Mouse (Mus musculus) MEL (cell line): ENCODE measurements at regions not wholly inside any gene's neighbourhood (a gene's known extent, or its start where the extent isn't known, plus 50 kb on each side); places are given as distances from the start of the nearest gene placed in this dataset.

Source experiments
- DNase-seq: peaks from one replicate; pipeline ENCODE4 v3.0.0; 2011; ENCODE audit warnings: low read depth, low spot score
- H3K27ac ChIP-seq: 2 replicates; pipeline ENCODE4 v1.5.1; 2012; ENCODE audit warnings: low read depth, mild to moderate bottlenecking, control low read depth, low read length, moderate library complexity; ENCODE audit not compliant: control insufficient read depth
- H3K27me3 ChIP-seq, 2 experiments: fragments of 150-350 bp in 1 of 2; sonication (generic) in 1 of 2; 2 replicates each; pipeline ENCODE4 v1.6.1; 2012; ENCODE audit warnings: low read length in 2 of 2, mild to moderate bottlenecking in 2 of 2, improper control_type of control experiment in 1 of 2, moderate library complexity in 1 of 2; ENCODE audit not compliant: insufficient read depth in 2 of 2, control insufficient read depth in 1 of 2
- H3K36me3 ChIP-seq, 2 experiments: 2 replicates each; pipeline ENCODE4 v1.6.1; 2012 to 2014; ENCODE audit warnings: low read length in 2 of 2, improper control_type of control experiment in 1 of 2, inconsistent platforms in 1 of 2, mild to moderate bottlenecking in 1 of 2; ENCODE audit not compliant: insufficient read depth in 2 of 2, control insufficient read depth in 1 of 2
- H3K4me1 ChIP-seq, 2 experiments: fragments of 150-350 bp in 1 of 2; sonication (generic) in 1 of 2; 2 replicates each; pipeline ENCODE4 v1.6.1; 2012; ENCODE audit warnings: low read length in 2 of 2, improper control_type of control experiment in 1 of 2, mild to moderate bottlenecking in 1 of 2; ENCODE audit not compliant: insufficient read depth in 2 of 2, control insufficient read depth in 1 of 2
- H3K4me3 ChIP-seq, 2 experiments: fragments of 150-350 bp in 1 of 2; sonication (generic) in 1 of 2; 2 replicates each; pipeline ENCODE4 v1.5.1; 2012; ENCODE audit warnings: low read depth in 2 of 2, low read length in 2 of 2, mild to moderate bottlenecking in 2 of 2, moderate library complexity in 2 of 2, control low read depth in 1 of 2, improper control_type of control experiment in 1 of 2; ENCODE audit not compliant: control insufficient read depth in 1 of 2, insufficient read depth in 1 of 2
- H3K79me2 ChIP-seq: 2 replicates; pipeline ENCODE4 v1.6.1; 2012; ENCODE audit warnings: mild to moderate bottlenecking, low read length, moderate library complexity; ENCODE audit not compliant: control insufficient read depth, poor library complexity, insufficient read depth
- H3K9ac ChIP-seq: 2 replicates; pipeline ENCODE4 v1.6.1; 2012; ENCODE audit warnings: low read depth, mild to moderate bottlenecking, control low read depth, low read length, moderate library complexity; ENCODE audit not compliant: control insufficient read depth, poor library complexity, severe bottlenecking
- H3K9me3 ChIP-seq: fragments of 150-350 bp; sonication (generic); replicated peaks from 2 replicates; pipeline ENCODE4 v1.6.1; 2012; ENCODE audit warnings: mild to moderate bottlenecking, low read length, improper control_type of control experiment, moderate library complexity; ENCODE audit not compliant: insufficient read depth
- BHLHE40 ChIP-seq: IDR thresholded peaks from 2 replicates; pipeline ENCODE4 v1.6.1; 2012; ENCODE audit warnings: low read depth, mild to moderate bottlenecking, inconsistent platforms, low read length, improper control_type of control experiment, borderline replicate concordance
- CHD1 ChIP-seq: IDR thresholded peaks from 2 replicates; pipeline ENCODE4 v1.6.1; 2012; ENCODE audit warnings: low read depth, mild to moderate bottlenecking, inconsistent platforms, low read length, improper control_type of control experiment
- CHD2 ChIP-seq: IDR thresholded peaks from 2 replicates; pipeline ENCODE4 v1.6.1; 2011; ENCODE audit warnings: low read length, improper control_type of control experiment
- CTCF ChIP-seq, 3 experiments: IDR thresholded peaks in 2 of 3; conservative IDR thresholded peaks in 1 of 3; 2 replicates each; pipeline ENCODE4 v1.5.1; 2011 to 2012; ENCODE audit warnings: low read length in 3 of 3, low read depth in 2 of 3, mild to moderate bottlenecking in 2 of 3, improper control_type of control experiment in 1 of 3, inconsistent platforms in 1 of 3, mixed read lengths in 1 of 3, moderate library complexity in 1 of 3; ENCODE audit not compliant: control insufficient read depth in 1 of 3, insufficient read depth in 1 of 3, poor library complexity in 1 of 3, severe bottlenecking in 1 of 3
- GATA1 ChIP-seq: IDR thresholded peaks from 2 replicates; pipeline ENCODE4 v1.6.1; 2011; ENCODE audit warnings: low read depth, low read length, improper control_type of control experiment
- HCFC1 ChIP-seq: IDR thresholded peaks from 2 replicates; pipeline ENCODE4 v1.6.1; 2012; ENCODE audit warnings: low read depth, mild to moderate bottlenecking, inconsistent platforms, low read length, improper control_type of control experiment, moderate library complexity
- JUND ChIP-seq: IDR thresholded peaks from 2 replicates; pipeline ENCODE4 v1.6.1; 2011; ENCODE audit warnings: low read depth, mild to moderate bottlenecking, improper control_type of control experiment, low read length
- MAFK ChIP-seq: IDR thresholded peaks from 2 replicates; pipeline ENCODE4 v1.6.1; 2011; ENCODE audit warnings: low read depth, mild to moderate bottlenecking, low read length, improper control_type of control experiment, borderline replicate concordance
- MXI1 ChIP-seq: IDR thresholded peaks from 2 replicates; pipeline ENCODE4 v1.6.1; 2011; ENCODE audit warnings: mild to moderate bottlenecking, low read depth, low read length, improper control_type of control experiment
- MYC ChIP-seq: IDR thresholded peaks from 2 replicates; pipeline ENCODE4 v1.6.1; 2011; ENCODE audit warnings: low read depth, mild to moderate bottlenecking, low read length, improper control_type of control experiment, moderate library complexity
- SMC3 ChIP-seq: IDR thresholded peaks from 2 replicates; pipeline ENCODE4 v1.6.1; 2011; ENCODE audit warnings: low read depth, low read length, improper control_type of control experiment
- TBP ChIP-seq: IDR thresholded peaks from 2 replicates; pipeline ENCODE4 v1.8.0; 2011; ENCODE audit warnings: low read depth, low read length, improper control_type of control experiment
- TCF12 ChIP-seq: IDR thresholded peaks from 2 replicates; pipeline ENCODE4 v1.6.1; 2014; ENCODE audit warnings: low read depth, mild to moderate bottlenecking, inconsistent platforms, low read length, improper control_type of control experiment, moderate library complexity
- UBTF ChIP-seq: IDR thresholded peaks from 2 replicates; pipeline ENCODE4 v1.6.1; 2012; ENCODE audit warnings: low read depth, mild to moderate bottlenecking, inconsistent platforms, low read length, improper control_type of control experiment, moderate library complexity, borderline replicate concordance; ENCODE audit not compliant: insufficient read depth
- USF1 ChIP-seq: IDR thresholded peaks from 2 replicates; pipeline ENCODE4 v1.6.1; 2014; ENCODE audit warnings: low read depth, mild to moderate bottlenecking, inconsistent platforms, low read length, improper control_type of control experiment, moderate library complexity
- ZKSCAN1 ChIP-seq: IDR thresholded peaks from 2 replicates; pipeline ENCODE4 v1.6.1; 2012; ENCODE audit warnings: low read depth, mild to moderate bottlenecking, inconsistent platforms, low read length, improper control_type of control experiment, moderate library complexity
- ZNF384 ChIP-seq: IDR thresholded peaks from 2 replicates; pipeline ENCODE4 v1.6.1; 2012; ENCODE audit warnings: low read depth, mild to moderate bottlenecking, inconsistent platforms, low read length, improper control_type of control experiment

- no peak overlapping the region for H3K27ac ChIP-seq
- peaks cover 3 to 4% of the 10 kb centered on the region in 2 experiments; a peak in 3 of 4 replicates for H3K27me3 ChIP-seq
- no peak for DNase-seq
- H3K79me2 ChIP-seq, result no peaks in the 10 kb centered on the region
- H3K4me3 ChIP-seq, result no peak overlapping the region
- H3K9ac ChIP-seq, result no peak overlapping the region
- no peaks in the 10 kb centered on the region for H3K36me3 ChIP-seq
- H3K4me1 ChIP-seq, result no peaks in the 10 kb centered on the region
- H3K9me3 ChIP-seq, result no peaks in the 10 kb centered on the region
- no peak for TF ChIP-seq SMC3
- no peak for TF ChIP-seq ZKSCAN1
- TF ChIP-seq CHD1, result no peak
- TF ChIP-seq BHLHE40, result no peak
- no peak for TF ChIP-seq TBP
- TF ChIP-seq UBTF, result no peak
- TF ChIP-seq MYC, result no peak
- TF ChIP-seq, all 39 proteins: peak for 0
Observed at GRCm38 (mm10) chrX:12377441-12377840, 210.2 kb upstream of the Atp6ap2 start.

DNA sequence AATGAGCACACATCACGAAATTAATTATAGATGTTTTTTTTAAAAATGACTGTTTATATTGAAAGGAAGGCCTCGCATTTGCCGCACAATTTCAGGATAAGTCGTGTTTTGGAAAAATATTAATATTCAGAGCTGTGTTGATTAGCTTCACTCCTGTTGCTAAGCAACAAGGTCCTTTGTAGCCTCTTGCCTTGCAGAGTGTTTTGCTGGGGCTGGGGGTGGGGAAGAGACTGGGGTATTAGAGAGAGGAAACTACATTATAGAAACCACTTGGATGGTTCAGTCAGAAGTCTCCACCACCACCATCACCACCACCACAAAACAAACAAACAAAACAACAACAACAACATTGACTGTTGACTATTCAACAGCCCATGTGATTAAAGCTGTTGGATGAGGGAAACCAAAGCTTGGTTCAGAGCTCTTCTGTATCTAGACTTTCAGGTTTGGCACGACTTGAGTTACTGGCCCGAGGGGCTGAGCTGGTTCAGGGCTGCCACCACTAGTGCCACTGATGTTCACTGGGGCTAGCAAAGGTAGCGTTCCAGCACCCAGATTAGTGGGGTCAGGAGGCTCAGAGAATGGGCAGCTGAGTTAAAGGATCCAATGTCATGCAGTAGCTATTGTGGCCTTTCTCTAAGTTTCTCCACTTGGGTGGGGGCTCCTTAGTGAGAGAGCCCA lies 195.3 kb upstream of the Atp6ap2 start:
- no peak overlapping the region for H3K9ac ChIP-seq
- H3K4me1 ChIP-seq, result no peaks in the 10 kb centered on the region
- H3K27me3 ChIP-seq, result no peaks in the 10 kb centered on the region
- no peak overlapping the region for H3K27ac ChIP-seq
- DNase-seq, result no peak
- H3K9me3 ChIP-seq, result no peaks in the 10 kb centered on the region
- TF ChIP-seq ZNF384 (no peak), TCF12 (no peak), MXI1 (no peak), USF1 (no peak), CHD2 (no peak), JUND (no peak), MYC (no peak), HCFC1 (no peak), CTCF (IDR thresholded peaks at IDR 0.05 in 2 of 3, conservative IDR thresholded peaks at IDR 0.05 in 1 of 3; ENCODE audit: control insufficient read depth in 1 of 3, insufficient read depth in 1 of 3, low read depth in 2 of 3, low read length in 3 of 3, poor library complexity in 1 of 3, severe bottlenecking in 1 of 3) (no peak)
- TF ChIP-seq, all 39 proteins: peak for 0
- Histone ChIP-seq H3K36me3 (no peaks in the 10 kb centered on the region), H3K79me2 (no peaks in the 10 kb centered on the region), H3K4me3 (no peak overlapping the region)

GRCm38 (mm10) chrX:12409319-12409718 lies 178.3 kb upstream of the Atp6ap2 start:
- Histone ChIP-seq H3K4me3 (no peak overlapping the region), H3K4me1 (no peaks in the 10 kb centered on the region), H3K9ac (no peak overlapping the region), H3K79me2 (no peaks in the 10 kb centered on the region), H3K9me3 (no peaks in the 10 kb centered on the region), H3K27me3 (no peaks in the 10 kb centered on the region), H3K36me3 (no peaks in the 10 kb centered on the region), H3K27ac (no peak overlapping the region)
- TF ChIP-seq MAFK, result peak; percentile 75
- no peak for TF ChIP-seq GATA1
- no peak for DNase-seq
